Mouse (Mus musculus): ENCODE results near the gene Aspdh. TPM values are rescaled to one million over a fixed set of nuclear protein-coding genes. Genes with fewer than 3 reads are reported as not detected.
A peak's percentile ranks its signal among the peaks of the same experiment; 100 is the strongest.

The Aspdh gene
- total and polyA plus RNA-seq, 3 experiments: 1.3 to 2.4 (median 1.5) TPM

- Histone ChIP-seq H3K9ac (ENCODE audit: low read depth, low read length) (no peak overlapping the region), H3K4me1 (ENCODE audit: control insufficient read depth, insufficient read depth, low read length) (no peaks in the 10 kb centered on the region), H3K27ac (no peak overlapping the region), H3K79me2 (replicated peaks; ENCODE audit: control insufficient read depth, insufficient read depth, low read length) (no peaks in the 10 kb centered on the region), H3K27me3 (ENCODE audit: control insufficient read depth, insufficient read depth, low read length) (no peaks in the 10 kb centered on the region), H3K36me3 (ENCODE audit: control insufficient read depth, insufficient read depth, low read length) (no peaks in the 10 kb centered on the region), H3K4me3 (no peak overlapping the region)
- no peak for TF ChIP-seq EP300 (IDR thresholded peaks at IDR 0.05; ENCODE audit: insufficient read depth, low read depth, low read length)
- TF ChIP-seq POLR2A (IDR thresholded peaks at IDR 0.05; ENCODE audit: insufficient read depth, low read depth, low read length): no peak
- TF ChIP-seq CTCF (IDR thresholded peaks at IDR 0.05): no peak
- WGBS: 86% methylated on average over 7 of the region's 7 CpGs
- DNase-seq: peak in 1 of 2 experiments; percentile 10
- intact Hi-C loops (cut with DNase I): loop anchor here (2.0 kb wide), 1 partner anchor 225 kb away; no protein-coding TSS in a partner anchor
These were observed 22.7 kb downstream of the Aspdh start for GRCm38 (mm10) chr7:44487936-44488335.

GRCm38 (mm10) chr7:44488545-44488944 is 23.4 kb downstream of the Aspdh start:
- WGBS: 83% methylated on average over 8 of the region's 8 CpGs
- Histone ChIP-seq H3K79me2 (replicated peaks; ENCODE audit: control insufficient read depth, insufficient read depth, low read length) (no peaks in the 10 kb centered on the region), H3K27ac (no peak overlapping the region), H3K4me3 (no peak overlapping the region), H3K27me3 (ENCODE audit: control insufficient read depth, insufficient read depth, low read length) (no peaks in the 10 kb centered on the region), H3K4me1 (ENCODE audit: control insufficient read depth, insufficient read depth, low read length) (no peaks in the 10 kb centered on the region), H3K9ac (ENCODE audit: low read depth, low read length) (no peak overlapping the region), H3K36me3 (ENCODE audit: control insufficient read depth, insufficient read depth, low read length) (no peaks in the 10 kb centered on the region)
- TF ChIP-seq CTCF (IDR thresholded peaks at IDR 0.05) (no peak), EP300 (IDR thresholded peaks at IDR 0.05; ENCODE audit: insufficient read depth, low read depth, low read length) (no peak), POLR2A (IDR thresholded peaks at IDR 0.05; ENCODE audit: insufficient read depth, low read depth, low read length) (no peak)
- intact Hi-C loops (cut with DNase I): no loop called here
- DNase-seq: peak in 1 of 2 experiments; percentile 18

GRCm38 (mm10) chr7:44490281-44490680 is 25.1 kb downstream of the Aspdh start:
- peaks cover 2% of the 10 kb centered on the region; the same call in 1 of the 2 replicates for H3K79me2 ChIP-seq (replicated peaks; ENCODE audit: control insufficient read depth, insufficient read depth, low read length)
- H3K27ac ChIP-seq: no peak overlapping the region
- intact Hi-C loops (cut with DNase I): no loop called here
- no peak overlapping the region for H3K9ac ChIP-seq (ENCODE audit: low read depth, low read length)
- no peak overlapping the region for H3K4me3 ChIP-seq
- no peaks in the 10 kb centered on the region for H3K4me1 ChIP-seq (ENCODE audit: control insufficient read depth, insufficient read depth, low read length)
- peak in 1 of 2 experiments; percentile 14 for DNase-seq
- H3K27me3 ChIP-seq (ENCODE audit: control insufficient read depth, insufficient read depth, low read length): no peaks in the 10 kb centered on the region
- TF ChIP-seq POLR2A (IDR thresholded peaks at IDR 0.05; ENCODE audit: insufficient read depth, low read depth, low read length) (no peak), EP300 (IDR thresholded peaks at IDR 0.05; ENCODE audit: insufficient read depth, low read depth, low read length) (no peak), CTCF (IDR thresholded peaks at IDR 0.05) (no peak)
- H3K36me3 ChIP-seq (ENCODE audit: control insufficient read depth, insufficient read depth, low read length): no peaks in the 10 kb centered on the region
- WGBS: 90% methylated on average over 4 of the region's 4 CpGs

- H3K9ac ChIP-seq (ENCODE audit: low read depth, low read length): no peak overlapping the region
- peak in 1 of 2 experiments; percentile 13 for DNase-seq
- no peak overlapping the region for H3K27ac ChIP-seq
- H3K36me3 ChIP-seq (ENCODE audit: control insufficient read depth, insufficient read depth, low read length): no peaks in the 10 kb centered on the region
- H3K4me1 ChIP-seq (ENCODE audit: control insufficient read depth, insufficient read depth, low read length): peaks cover 6% of the 10 kb centered on the region
- no peak overlapping the region for H3K4me3 ChIP-seq
- peaks cover 2% of the 10 kb centered on the region; the same call in 1 of the 2 replicates for H3K79me2 ChIP-seq (replicated peaks; ENCODE audit: control insufficient read depth, insufficient read depth, low read length)
- 96% methylated on average over 5 of the region's 5 CpGs for WGBS
- H3K27me3 ChIP-seq (ENCODE audit: control insufficient read depth, insufficient read depth, low read length): no peaks in the 10 kb centered on the region
- intact Hi-C loops (cut with DNase I): no loop called here
- TF ChIP-seq CTCF (IDR thresholded peaks at IDR 0.05) (no peak), POLR2A (IDR thresholded peaks at IDR 0.05; ENCODE audit: insufficient read depth, low read depth, low read length) (no peak), EP300 (IDR thresholded peaks at IDR 0.05; ENCODE audit: insufficient read depth, low read depth, low read length) (no peak)
These were observed 26.2 kb downstream of the Aspdh start for GRCm38 (mm10) chr7:44491391-44491790.

- no peak overlapping the region for H3K27ac ChIP-seq
- peaks cover 2% of the 10 kb centered on the region; the same call in 1 of the 2 replicates for H3K79me2 ChIP-seq (replicated peaks; ENCODE audit: control insufficient read depth, insufficient read depth, low read length)
- TF ChIP-seq POLR2A (IDR thresholded peaks at IDR 0.05; ENCODE audit: insufficient read depth, low read depth, low read length): no peak
- TF ChIP-seq CTCF (IDR thresholded peaks at IDR 0.05): no peak
- no peak for TF ChIP-seq EP300 (IDR thresholded peaks at IDR 0.05; ENCODE audit: insufficient read depth, low read depth, low read length)
- H3K27me3 ChIP-seq (ENCODE audit: control insufficient read depth, insufficient read depth, low read length): no peaks in the 10 kb centered on the region
- peaks cover 6% of the 10 kb centered on the region for H3K4me1 ChIP-seq (ENCODE audit: control insufficient read depth, insufficient read depth, low read length)
- 92% methylated on average over 21 of the region's 21 CpGs for WGBS
- no peak for DNase-seq
- intact Hi-C loops (cut with DNase I): no loop called here
- H3K9ac ChIP-seq (ENCODE audit: low read depth, low read length): no peak overlapping the region
- H3K36me3 ChIP-seq (ENCODE audit: control insufficient read depth, insufficient read depth, low read length): no peaks in the 10 kb centered on the region
- no peak overlapping the region for H3K4me3 ChIP-seq
These were observed 27.1 kb downstream of the Aspdh start for GRCm38 (mm10) chr7:44492166-44492826.

GRCm38 (mm10) chr7:44494681-44495080 is 29.5 kb downstream of the Aspdh start:
- DNase-seq: no peak
- Histone ChIP-seq H3K27ac (no peak overlapping the region), H3K27me3 (ENCODE audit: control insufficient read depth, insufficient read depth, low read length) (no peaks in the 10 kb centered on the region), H3K79me2 (replicated peaks; ENCODE audit: control insufficient read depth, insufficient read depth, low read length) (peaks cover 2% of the 10 kb centered on the region; the same call in 1 of the 2 replicates), H3K36me3 (ENCODE audit: control insufficient read depth, insufficient read depth, low read length) (no peaks in the 10 kb centered on the region), H3K9ac (ENCODE audit: low read depth, low read length) (no peak overlapping the region), H3K4me3 (no peak overlapping the region), H3K4me1 (ENCODE audit: control insufficient read depth, insufficient read depth, low read length) (peaks cover 6% of the 10 kb centered on the region)
- intact Hi-C loops (cut with DNase I): no loop called here
- TF ChIP-seq CTCF (IDR thresholded peaks at IDR 0.05): no peak
- TF ChIP-seq POLR2A (IDR thresholded peaks at IDR 0.05; ENCODE audit: insufficient read depth, low read depth, low read length): no peak
- TF ChIP-seq EP300 (IDR thresholded peaks at IDR 0.05; ENCODE audit: insufficient read depth, low read depth, low read length): no peak
- WGBS: 91% methylated on average over 12 of the region's 12 CpGs

Data from heart, adult 2 months (tissue).